Mouse (Mus musculus): Measurements from ENCODE around the gene Mtus2. TPM values are rescaled to one million over a fixed set of nuclear protein-coding genes. Genes with fewer than 3 reads are reported as not detected.

Gene Mtus2
- polyA plus RNA-seq, 1 experiment from 2014 or later: 6.9 TPM

DNA sequence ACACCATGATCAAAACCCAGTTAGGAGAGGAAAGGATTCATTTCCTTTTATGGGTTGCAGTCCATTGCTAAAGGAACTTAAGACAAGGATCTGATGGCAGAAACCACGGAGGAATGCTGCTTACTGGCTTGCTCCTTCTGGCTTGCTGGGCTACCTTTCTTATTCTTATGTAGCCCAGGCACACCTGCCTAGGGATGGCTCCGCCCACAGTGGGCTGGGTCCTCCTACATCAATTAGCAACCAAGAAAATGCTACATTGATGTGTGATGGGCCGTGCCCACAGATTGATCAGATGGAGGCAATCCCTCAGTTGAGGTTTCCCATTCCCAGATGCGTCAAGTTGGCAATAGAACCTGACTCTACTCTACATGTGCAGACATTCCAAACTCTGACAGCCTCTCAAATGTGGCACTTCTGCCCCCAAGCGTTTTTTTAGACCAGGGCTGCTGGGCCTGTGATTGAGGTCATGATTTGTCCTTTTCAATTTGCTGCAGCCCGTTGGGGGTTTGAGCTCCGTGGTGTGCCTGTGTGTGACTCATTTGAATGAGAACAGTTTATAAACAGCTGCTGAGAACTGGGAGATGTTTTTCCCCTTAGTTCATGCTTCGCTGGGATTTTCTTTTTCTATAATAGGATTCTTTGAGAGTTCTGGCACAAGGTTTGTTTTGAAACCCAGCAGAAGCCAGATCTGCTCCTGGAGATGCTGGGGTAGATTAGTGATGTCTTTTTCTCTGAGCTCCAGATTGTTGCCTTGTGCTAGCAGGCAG lies 173.8 kb downstream of the Mtus2 start:
- Histone ChIP-seq H3K4me1 (replicated peaks) (no peaks in the 10 kb centered on the region; the same call in 1 of the 2 replicates), H3K4me2 (no peak overlapping the region), H3K9me3 (no peaks in the 10 kb centered on the region), H3K4me3 (replicated peaks) (no peak overlapping the region), H3K27ac (no peak overlapping the region), H3K9ac (replicated peaks) (no peak overlapping the region), H3K36me3 (no peaks in the 10 kb centered on the region), H3K27me3 (no peaks in the 10 kb centered on the region)
- WGBS: 59% methylated on average over 8 of the region's 8 CpGs
- no peak for ATAC-seq (ENCODE audit: insufficient number of reproducible peaks, insufficient read depth, low FRiP score, low TSS enrichment, low read depth)

DNA sequence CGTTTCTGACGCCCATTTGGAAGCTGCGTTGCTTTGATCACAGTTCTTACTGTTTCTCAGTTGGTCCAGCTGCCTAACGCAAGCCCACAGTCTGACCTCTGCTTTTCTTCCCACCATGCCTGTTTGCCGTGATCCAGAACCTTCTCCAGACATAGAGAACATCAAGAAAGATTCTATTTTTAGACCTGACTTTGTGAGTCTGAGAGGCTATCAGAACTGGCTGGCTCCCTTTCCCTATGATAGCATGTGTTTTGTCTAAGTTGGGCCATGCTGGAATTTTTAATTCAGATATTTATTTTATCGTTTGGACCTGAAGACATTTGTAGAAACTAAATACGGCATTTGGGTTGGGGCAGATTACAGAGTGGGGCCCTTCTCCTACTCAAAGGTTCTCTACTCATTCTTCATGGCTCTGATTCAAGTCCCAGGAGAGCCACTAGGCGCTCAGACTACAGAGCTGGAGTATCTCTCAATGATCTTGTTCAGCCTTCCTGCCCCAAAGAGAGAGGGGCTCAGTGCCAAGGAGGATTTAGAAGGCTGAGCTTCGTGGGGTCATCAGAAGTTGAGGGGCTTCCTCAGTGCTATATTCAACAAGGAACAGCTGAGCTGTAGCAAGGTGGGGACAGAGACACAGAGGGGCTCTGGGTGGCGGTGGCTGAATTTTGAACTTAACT lies 174.5 kb downstream of the Mtus2 start:
- Histone ChIP-seq H3K36me3 (no peaks in the 10 kb centered on the region), H3K4me2 (no peak overlapping the region), H3K9ac (replicated peaks) (no peak overlapping the region), H3K9me3 (no peaks in the 10 kb centered on the region), H3K27me3 (no peaks in the 10 kb centered on the region), H3K4me3 (replicated peaks) (no peak overlapping the region), H3K4me1 (replicated peaks) (no peaks in the 10 kb centered on the region; the same call in 1 of the 2 replicates), H3K27ac (no peak overlapping the region)
- 68% methylated on average over 10 of the region's 10 CpGs for WGBS
- ATAC-seq (ENCODE audit: insufficient number of reproducible peaks, insufficient read depth, low FRiP score, low TSS enrichment, low read depth): no peak

DNA sequence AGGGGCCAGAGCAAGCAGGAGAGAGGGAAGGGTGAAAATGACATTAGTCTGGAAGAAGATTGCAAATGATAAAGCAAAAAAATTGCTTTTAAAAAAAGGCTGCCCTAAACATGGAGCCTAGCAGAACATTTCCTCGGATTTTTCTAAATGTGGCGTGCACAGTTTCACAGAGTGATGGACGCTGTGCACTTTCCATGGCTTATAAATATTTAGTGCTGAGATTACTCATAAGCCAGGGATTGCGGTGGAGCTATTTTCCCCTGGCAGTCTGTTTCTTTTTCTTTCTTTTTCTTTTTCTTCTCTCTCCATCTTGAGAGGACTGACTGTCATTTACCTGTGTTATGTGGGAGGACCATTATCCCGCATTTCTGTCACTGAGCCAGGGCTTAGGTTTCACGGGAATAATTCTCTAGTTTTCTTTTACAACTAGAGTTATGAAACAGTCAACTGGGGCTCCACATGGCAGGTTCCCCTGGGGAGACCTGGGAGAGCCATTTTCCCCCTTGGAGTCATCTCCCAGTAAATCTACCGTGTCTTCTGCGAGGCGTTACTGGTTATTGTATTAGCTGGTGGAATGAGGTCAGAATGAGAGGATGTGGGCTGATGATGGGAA lies 176.4 kb downstream of the Mtus2 start:
- no peak overlapping the region for H3K4me2 ChIP-seq
- no peak for ATAC-seq (ENCODE audit: insufficient number of reproducible peaks, insufficient read depth, low FRiP score, low TSS enrichment, low read depth)
- H3K4me1 ChIP-seq (replicated peaks): no peaks in the 10 kb centered on the region; the same call in 1 of the 2 replicates
- 76% methylated on average over 9 of the region's 9 CpGs for WGBS
- H3K9ac ChIP-seq (replicated peaks): no peak overlapping the region
- no peaks in the 10 kb centered on the region for H3K27me3 ChIP-seq
- no peaks in the 10 kb centered on the region for H3K36me3 ChIP-seq
- no peak overlapping the region for H3K27ac ChIP-seq
- H3K4me3 ChIP-seq (replicated peaks): no peak overlapping the region
- H3K9me3 ChIP-seq: no peaks in the 10 kb centered on the region

DNA sequence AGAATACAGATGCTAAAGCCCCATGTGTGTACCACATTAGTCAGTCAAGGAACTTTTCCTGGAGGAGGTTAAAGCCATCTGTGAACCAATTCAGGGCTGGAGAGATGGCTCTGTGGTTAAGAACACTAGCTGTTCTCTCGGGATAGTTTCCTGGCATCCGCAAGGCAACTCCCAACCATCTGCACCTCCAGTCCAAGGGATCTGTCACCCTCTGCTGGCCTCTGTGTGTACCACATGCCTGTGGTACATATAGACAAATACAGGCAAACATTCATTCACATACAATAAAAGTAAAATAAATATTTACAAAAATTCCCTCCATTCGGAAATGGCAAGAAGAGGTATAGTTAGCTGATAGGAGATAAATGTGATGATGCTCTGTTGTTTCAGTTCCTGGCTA lies 184.5 kb downstream of the Mtus2 start:
- Histone ChIP-seq H3K4me2 (no peak overlapping the region), H3K36me3 (no peaks in the 10 kb centered on the region), H3K27ac (no peak overlapping the region), H3K9me3 (0 out of 2 replicates have a peak, but pooled peaks cover 4% of the 10 kb centered on the region), H3K9ac (replicated peaks) (no peak overlapping the region), H3K4me1 (replicated peaks) (no peaks in the 10 kb centered on the region), H3K4me3 (replicated peaks) (no peak overlapping the region), H3K27me3 (no peaks in the 10 kb centered on the region)
- WGBS: 87% methylated on average over 3 of the region's 3 CpGs
- no peak for ATAC-seq (ENCODE audit: insufficient number of reproducible peaks, insufficient read depth, low FRiP score, low TSS enrichment, low read depth)

DNA sequence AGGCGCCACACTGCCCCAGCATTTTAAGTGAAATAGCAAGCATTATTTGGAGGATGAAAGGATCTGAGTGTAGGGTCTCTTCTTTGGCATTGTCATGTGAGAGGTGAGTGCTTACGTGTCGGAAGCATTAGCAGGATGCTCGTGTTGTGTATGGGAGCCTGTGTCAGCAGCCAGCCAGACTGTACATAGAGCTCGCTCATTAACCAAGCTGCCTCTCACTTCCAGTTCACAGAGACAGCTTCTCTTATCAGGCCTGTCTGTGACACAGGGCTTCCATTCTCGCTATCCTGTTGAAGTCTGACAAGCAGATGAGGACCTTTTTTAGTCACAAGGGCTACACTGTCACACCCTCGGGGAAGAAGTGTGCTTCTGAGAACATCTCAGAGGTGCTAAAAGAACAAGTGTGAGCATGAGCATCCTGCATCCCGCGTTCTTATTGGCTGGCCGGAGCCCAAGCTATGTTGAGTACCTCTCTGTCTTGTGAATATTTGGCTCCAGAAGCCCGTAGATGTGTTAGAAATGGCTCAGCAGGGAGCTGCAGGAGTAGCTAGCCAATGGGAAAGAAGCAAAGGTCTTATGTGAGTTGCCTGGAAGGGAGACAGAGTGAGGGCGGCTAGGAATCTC lies 189.2 kb downstream of the Mtus2 start:
- H3K4me1 ChIP-seq (replicated peaks): no peaks in the 10 kb centered on the region
- H3K27me3 ChIP-seq: no peaks in the 10 kb centered on the region
- no peak overlapping the region for H3K4me2 ChIP-seq
- H3K27ac ChIP-seq: no peak overlapping the region
- peaks cover 8% of the 10 kb centered on the region; the same call in 1 of the 2 replicates for H3K9me3 ChIP-seq
- no peak overlapping the region for H3K4me3 ChIP-seq (replicated peaks)
- 76% methylated on average over 12 of the region's 12 CpGs for WGBS
- H3K9ac ChIP-seq (replicated peaks): no peak overlapping the region
- no peaks in the 10 kb centered on the region for H3K36me3 ChIP-seq
- ATAC-seq (ENCODE audit: insufficient number of reproducible peaks, insufficient read depth, low FRiP score, low TSS enrichment, low read depth): no peak

DNA sequence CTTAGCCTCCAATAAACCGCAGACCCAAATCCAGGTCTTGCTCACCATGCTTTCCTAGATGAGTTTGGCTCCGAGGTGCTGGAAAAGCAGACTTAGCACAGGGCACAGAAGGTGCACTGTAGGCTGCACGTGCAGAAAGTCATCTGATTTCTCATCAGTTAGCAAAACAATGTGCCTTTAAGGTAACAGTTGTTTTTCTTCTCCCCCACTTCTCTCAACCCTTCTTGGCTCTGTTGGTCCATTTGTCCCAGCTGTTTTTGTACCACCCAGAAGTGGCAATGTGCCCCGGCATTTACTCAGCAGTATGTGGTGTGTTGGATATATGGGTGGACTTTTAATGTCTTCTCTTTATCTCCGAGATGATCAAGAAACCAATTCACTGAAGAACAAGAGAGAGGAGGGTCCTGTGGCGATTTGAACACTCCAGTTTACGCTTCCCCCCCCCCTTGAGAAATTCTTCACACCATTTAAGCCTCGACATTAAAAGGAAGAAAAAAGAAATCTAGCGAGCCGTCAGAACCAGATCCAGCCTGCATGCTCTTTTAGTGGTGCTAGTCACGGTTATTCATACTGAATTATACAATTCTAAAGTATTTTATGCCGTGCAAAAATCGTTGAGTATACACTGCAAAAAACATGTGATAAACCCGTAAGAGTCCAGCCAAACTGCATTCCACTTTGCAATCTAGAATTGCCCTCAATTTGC lies 194.9 kb downstream of the Mtus2 start:
- 54% methylated on average over 14 of the region's 14 CpGs for WGBS
- H3K4me1 ChIP-seq (replicated peaks): peaks cover 4% of the 10 kb centered on the region; the same call in 1 of the 2 replicates
- no peak for ATAC-seq (ENCODE audit: insufficient number of reproducible peaks, insufficient read depth, low FRiP score, low TSS enrichment, low read depth)

DNA sequence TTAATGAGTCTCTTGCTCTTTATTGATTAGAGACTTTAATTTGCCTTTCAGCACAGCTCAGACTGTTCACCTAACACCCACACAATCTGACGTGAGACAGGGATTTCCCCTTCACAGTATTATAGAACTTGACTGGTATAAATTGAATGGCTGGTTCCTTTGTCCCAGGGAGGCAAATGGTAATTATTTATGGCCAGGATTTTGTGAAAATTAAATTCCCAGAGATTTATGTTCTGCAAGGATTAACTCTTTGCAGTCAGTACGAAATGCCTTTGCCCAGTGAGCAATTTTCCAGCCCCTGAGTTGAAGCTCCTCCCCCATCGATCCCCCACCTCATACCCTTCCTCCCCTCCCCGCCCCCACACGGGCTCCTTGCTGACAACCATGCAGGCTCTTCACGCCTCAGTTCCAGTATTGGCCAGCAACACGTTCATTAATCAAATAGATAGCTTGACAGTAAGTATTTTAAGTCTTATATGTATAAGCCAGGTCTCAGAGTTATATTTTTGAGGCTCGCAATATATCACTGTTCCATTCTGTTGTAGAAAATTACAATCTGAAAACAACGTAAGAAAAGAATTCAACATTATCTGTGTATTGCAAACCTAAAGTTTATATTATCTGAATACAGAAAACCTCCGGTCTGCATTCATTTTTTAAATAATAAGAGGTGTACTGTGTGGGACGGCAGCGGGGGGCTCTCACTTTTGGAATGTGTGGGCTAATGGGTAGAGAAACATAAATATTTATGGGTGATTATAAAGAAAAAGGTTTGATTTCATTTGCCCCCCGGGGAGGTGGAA lies 195.7 kb downstream of the Mtus2 start:
- WGBS: 55% methylated on average over 13 of the region's 13 CpGs
- ATAC-seq (ENCODE audit: insufficient number of reproducible peaks, insufficient read depth, low FRiP score, low TSS enrichment, low read depth): no peak
- Histone ChIP-seq H3K9me3 (peaks cover 5% of the 10 kb centered on the region; the same call in 1 of the 2 replicates), H3K9ac (replicated peaks) (no peak overlapping the region), H3K36me3 (no peaks in the 10 kb centered on the region), H3K4me3 (replicated peaks) (no peak overlapping the region), H3K4me2 (no peak overlapping the region), H3K27ac (no peak overlapping the region), H3K4me1 (replicated peaks) (peaks cover 4% of the 10 kb centered on the region; the same call in 1 of the 2 replicates), H3K27me3 (peaks cover 19% of the 10 kb centered on the region)

More for the DNA sequence above, 194.9 kb downstream of the Mtus2 start:
- Histone ChIP-seq H3K27ac (no peak overlapping the region), H3K4me3 (replicated peaks) (no peak overlapping the region), H3K4me2 (no peak overlapping the region), H3K9ac (replicated peaks) (no peak overlapping the region), H3K27me3 (peaks cover 11% of the 10 kb centered on the region), H3K36me3 (no peaks in the 10 kb centered on the region), H3K9me3 (peaks cover 5% of the 10 kb centered on the region; the same call in 1 of the 2 replicates)

DNA sequence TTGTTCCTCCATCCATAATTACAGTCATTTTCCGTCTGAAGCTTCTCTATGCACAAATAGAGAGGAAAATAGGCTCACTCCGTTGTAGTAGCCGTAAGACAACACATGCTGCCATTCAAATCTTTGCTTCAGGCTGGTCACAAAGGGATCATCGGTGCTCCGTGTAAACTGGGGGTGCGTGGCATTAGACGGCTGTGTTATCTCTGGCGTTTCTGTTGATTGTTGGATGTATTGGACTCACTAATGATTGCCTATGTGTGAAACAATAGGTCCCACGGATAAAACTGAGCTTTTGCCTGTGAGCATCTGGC lies 196.2 kb downstream of the Mtus2 start:
- no peak overlapping the region for H3K4me2 ChIP-seq
- H3K27ac ChIP-seq: no peak overlapping the region
- H3K9ac ChIP-seq (replicated peaks): no peak overlapping the region
- WGBS: 69% methylated on average over 9 of the region's 9 CpGs
- H3K4me3 ChIP-seq (replicated peaks): no peak overlapping the region
- no peak for ATAC-seq (ENCODE audit: insufficient number of reproducible peaks, insufficient read depth, low FRiP score, low TSS enrichment, low read depth)
- H3K9me3 ChIP-seq: peaks cover 5% of the 10 kb centered on the region; the same call in 1 of the 2 replicates
- H3K36me3 ChIP-seq: no peaks in the 10 kb centered on the region
- peaks cover 4% of the 10 kb centered on the region; the same call in 1 of the 2 replicates for H3K4me1 ChIP-seq (replicated peaks)
- peaks cover 22% of the 10 kb centered on the region for H3K27me3 ChIP-seq

DNA sequence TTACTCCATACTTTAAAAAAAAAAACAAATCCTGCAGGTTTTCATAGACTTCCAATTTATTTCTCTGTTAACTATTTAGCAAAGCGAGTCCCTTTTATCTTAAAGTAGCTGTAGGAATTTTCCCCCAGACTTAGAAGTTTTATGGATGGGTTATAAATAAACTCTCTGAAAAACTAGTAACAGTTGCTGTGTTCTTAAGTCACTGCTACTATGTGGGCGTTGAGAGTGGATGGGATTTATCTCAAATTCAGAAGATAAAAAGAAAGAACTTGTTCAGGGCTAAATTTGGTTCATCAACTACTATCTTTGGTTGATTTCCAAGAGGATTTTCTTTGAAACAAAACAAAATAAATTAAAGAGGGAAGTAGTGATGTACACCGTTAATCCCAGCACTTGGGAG lies 197.6 kb downstream of the Mtus2 start:
- H3K27me3 ChIP-seq: peaks cover 34% of the 10 kb centered on the region
- no peak for ATAC-seq (ENCODE audit: insufficient number of reproducible peaks, insufficient read depth, low FRiP score, low TSS enrichment, low read depth)
- H3K4me1 ChIP-seq (replicated peaks): peaks cover 4% of the 10 kb centered on the region; the same call in 1 of the 2 replicates
- H3K36me3 ChIP-seq: no peaks in the 10 kb centered on the region
- no peak overlapping the region for H3K9ac ChIP-seq (replicated peaks)
- 79% methylated on average over 3 of the region's 3 CpGs for WGBS
- H3K27ac ChIP-seq: no peak overlapping the region
- no peaks in the 10 kb centered on the region for H3K9me3 ChIP-seq
- no peak overlapping the region for H3K4me3 ChIP-seq (replicated peaks)
- H3K4me2 ChIP-seq: no peak overlapping the region

DNA sequence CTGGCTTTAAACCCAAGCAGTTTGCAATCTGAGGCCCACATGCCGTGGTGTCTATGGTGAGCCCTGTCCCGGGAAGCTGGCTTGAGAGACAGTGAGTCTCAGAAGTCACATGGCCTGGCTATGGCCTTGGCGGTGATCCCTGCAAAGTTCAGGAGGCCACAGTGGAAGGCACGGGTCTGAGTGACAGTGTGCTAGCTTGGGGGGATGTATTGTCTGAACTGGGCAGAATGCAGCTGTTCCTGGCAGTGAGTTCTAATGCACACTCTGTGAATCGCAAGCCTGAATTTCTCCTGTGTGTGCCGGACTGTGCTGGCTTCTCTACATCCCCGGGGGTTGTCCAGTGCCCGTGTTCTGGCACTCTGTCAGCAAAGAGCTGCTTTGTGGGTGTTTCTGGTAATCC lies 202.2 kb downstream of the Mtus2 start:
- no peak overlapping the region for H3K27ac ChIP-seq
- 68% methylated on average over 8 of the region's 8 CpGs for WGBS
- H3K9me3 ChIP-seq: no peaks in the 10 kb centered on the region; the same call in 1 of the 2 replicates
- ATAC-seq (ENCODE audit: insufficient number of reproducible peaks, insufficient read depth, low FRiP score, low TSS enrichment, low read depth): no peak
- no peaks in the 10 kb centered on the region for H3K36me3 ChIP-seq
- peaks cover 7% of the 10 kb centered on the region for H3K4me1 ChIP-seq (replicated peaks)
- no peak overlapping the region for H3K9ac ChIP-seq (replicated peaks)
- H3K4me2 ChIP-seq: no peak overlapping the region
- H3K4me3 ChIP-seq (replicated peaks): no peak overlapping the region
- peaks cover 54% of the 10 kb centered on the region for H3K27me3 ChIP-seq

Data from limb, embryonic 12.5 days (tissue).